Mouse (Mus musculus) frontal cortex, postnatal 36 days (tissue): ENCODE data around the gene Kcne4.
A peak's percentile ranks its signal among the peaks of the same experiment; 100 is the strongest.

Experiments used
- DNase-seq, 2 experiments: peaks; one replicate each; pipeline ENCODE4 v3.0.0; 2022; ENCODE audit warnings: low spot score in 2 of 2

The Kcne4 gene

DNA sequence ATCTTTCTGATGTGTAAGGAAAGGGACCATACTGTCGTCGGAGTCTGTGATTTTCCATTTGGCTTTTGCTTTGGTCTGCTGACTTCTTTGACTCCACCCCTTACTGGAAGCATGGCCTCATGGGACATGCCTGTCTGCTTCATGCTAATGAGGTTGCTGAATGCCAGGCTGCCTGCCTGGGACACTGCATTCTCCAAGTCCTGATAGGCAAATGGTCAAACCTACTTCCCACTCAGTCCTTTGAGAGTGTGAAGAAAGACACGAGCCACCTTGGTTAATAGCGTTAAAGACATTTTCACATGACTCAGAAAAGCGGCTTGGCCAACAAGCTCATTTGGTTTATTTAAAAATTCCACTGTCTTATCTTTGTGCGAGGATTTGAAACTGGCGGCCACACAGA is 43.5 kb downstream of the Kcne4 start:
- DNase-seq, result no peak

GRCm38 (mm10) chr1:78862281-78862680 is 45.7 kb downstream of the Kcne4 start:
- no peak for DNase-seq

- DNase-seq, result peak; percentile 40 to 59
These were observed 47.3 kb downstream of the Kcne4 start for GRCm38 (mm10) chr1:78863833-78864232.

GRCm38 (mm10) chr1:78864351-78864750 is 47.8 kb downstream of the Kcne4 start:
- peak in 1 of 2 experiments; percentile 13 for DNase-seq

DNA sequence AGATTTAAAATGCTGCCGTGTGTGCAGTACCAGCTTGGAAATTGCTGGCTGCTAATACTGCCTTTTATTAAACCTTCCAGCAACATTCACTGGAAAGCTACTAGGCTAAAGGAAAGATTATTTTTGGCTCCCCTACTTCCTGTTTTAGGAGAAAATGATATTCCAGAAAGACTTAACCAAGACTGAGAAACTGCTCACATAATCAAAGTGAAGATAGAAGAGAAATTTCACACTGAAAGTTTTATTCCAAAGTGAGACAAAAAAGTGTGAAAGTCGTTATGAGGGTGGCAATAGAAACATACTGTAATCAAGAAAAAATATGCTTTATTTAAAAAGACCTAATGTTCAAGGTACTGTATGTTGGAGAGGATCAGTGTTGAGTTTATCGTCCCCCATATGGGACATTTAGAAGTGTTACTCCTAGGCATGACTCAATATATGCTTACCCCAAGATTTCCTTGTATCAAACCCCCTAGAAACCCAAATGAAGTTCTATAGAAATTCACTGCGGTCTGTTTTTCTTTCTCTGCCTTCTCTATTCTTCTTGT is 48.3 kb downstream of the Kcne4 start:
- DNase-seq, result peak in 1 of 2 experiments; percentile 19

GRCm38 (mm10) chr1:78865991-78866390 is 49.4 kb downstream of the Kcne4 start:
- no peak for DNase-seq

DNA sequence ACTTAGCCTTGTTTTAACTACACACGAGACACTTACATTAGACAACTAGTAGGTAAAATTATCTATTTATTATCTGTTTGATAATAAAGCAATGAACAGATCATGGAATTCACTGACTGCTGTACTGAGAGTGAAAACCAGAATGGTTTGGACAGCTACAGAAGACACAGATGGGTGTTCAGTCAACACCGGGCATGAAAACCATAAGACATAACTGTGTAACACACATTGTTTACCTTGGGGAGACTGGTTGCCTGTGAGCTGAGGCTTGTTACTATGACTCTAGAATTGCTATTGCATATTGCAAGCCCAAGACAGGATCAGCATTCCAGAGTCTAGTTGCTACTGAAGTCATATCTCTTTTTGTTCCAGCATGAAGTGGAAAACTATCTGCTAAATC is 49.9 kb downstream of the Kcne4 start:
- no peak for DNase-seq
